In the genomic region with DNA sequence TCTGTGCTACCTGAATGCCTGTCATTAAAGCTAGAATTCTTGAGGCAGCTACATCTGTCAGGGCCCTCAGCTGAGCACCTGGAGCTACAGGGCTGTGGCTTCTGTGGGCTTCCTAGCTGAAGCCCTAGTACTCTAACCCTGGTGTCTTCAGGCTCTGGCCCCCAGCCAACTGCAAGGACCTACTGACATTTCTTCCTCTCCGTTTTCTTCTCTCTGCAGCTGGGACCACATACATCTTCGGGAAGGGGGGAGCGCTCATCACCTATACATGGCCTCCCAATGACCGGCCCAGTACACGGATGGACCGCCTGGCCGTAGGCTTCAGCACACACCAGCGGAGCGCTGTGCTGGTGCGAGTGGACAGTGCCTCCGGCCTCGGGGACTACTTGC, we compare ENCODE assay signal across 21 mouse cellular contexts. TPM values are rescaled to one million over a fixed set of nuclear protein-coding genes. Genes with fewer than 3 reads are reported as not detected.
DNase-seq lines count a peak whose midpoint lies in the region; ATAC-seq lines count a peak whose summit lies in the region.
"Had no signal": no experiment of that assay in that cellular context is flagged by ENCODE, and none has a peak within 500 bp of the region (broad histone marks: within the 10 kb centered on the region; RNA-seq: fewer than 3 reads in every experiment).

No protein-coding gene starts in this region.

- no peak for ATAC-seq in cerebellum, adult (ENCODE audit: insufficient number of reproducible peaks, low FRiP score, low TSS enrichment)
- no peak for ATAC-seq in hindbrain, embryonic 14.5 days (ENCODE audit: low FRiP score)
- ATAC-seq in hindbrain, embryonic 16.5 days, result no peak
- no peak for ATAC-seq in midbrain, embryonic 14.5 days (ENCODE audit: low FRiP score, low TSS enrichment)
- no peak for ATAC-seq in midbrain, embryonic 11.5 days (ENCODE audit: low FRiP score)

- 0 out of 2 replicates have a peak overlapping the region, but pooled peaks have one; percentile 18 for H3K9ac ChIP-seq in hindbrain, embryonic 14.5 days
- H3K9ac ChIP-seq in hindbrain, embryonic 16.5 days (ENCODE audit: low read depth, low read length), result no peak overlapping the region; the same call in 1 of the 2 replicates
- peak overlapping the region; percentile 29; the same call in 1 of the 2 replicates for H3K9ac ChIP-seq in midbrain, embryonic 14.5 days (replicated peaks; ENCODE audit: low read length)
- no peak overlapping the region for H3K9ac ChIP-seq in midbrain, embryonic 11.5 days (ENCODE audit: low read length)
- H3K9ac ChIP-seq: embryonic facial prominence, embryonic 12.5 days had no signal

- H3K4me1 ChIP-seq in hindbrain, embryonic 14.5 days (replicated peaks; ENCODE audit: control insufficient read depth, insufficient read depth, low read length), result peaks cover 55% of the 10 kb centered on the region
- peaks cover 57% of the 10 kb centered on the region for H3K4me1 ChIP-seq in hindbrain, embryonic 16.5 days (ENCODE audit: control insufficient read depth, insufficient read depth, low read depth, low read length)
- peaks cover 50% of the 10 kb centered on the region for H3K4me1 ChIP-seq in midbrain, embryonic 14.5 days (ENCODE audit: control insufficient read depth, insufficient read depth, low read length)
- H3K4me1 ChIP-seq in midbrain, embryonic 11.5 days (ENCODE audit: control insufficient read depth, insufficient read depth, low read length), result peaks cover 30% of the 10 kb centered on the region

- DNase-seq in cerebellum, adult 9-11 months, result peak; percentile 58
- no peak for DNase-seq in hindbrain, embryonic 14.5 days (ENCODE audit: low spot score)
- no peak for DNase-seq in midbrain, embryonic 14.5 days
- DNase-seq in midbrain, embryonic 11.5 days (ENCODE audit: low spot score, missing footprints), result no peak
- no peak for DNase-seq in urinary bladder, postnatal 36 days (ENCODE audit: low spot score in 2 of 2)
- no peak for DNase-seq in adrenal gland, adult 8-10 months
- DNase-seq: heart, postnatal 36 days; kidney, adult 8-10 months; lung, adult 2 months; thymus, postnatal 36 days had no signal

- H3K36me3 ChIP-seq in hindbrain, embryonic 14.5 days (replicated peaks; ENCODE audit: control insufficient read depth, insufficient read depth), result peaks cover 48% of the 10 kb centered on the region
- H3K36me3 ChIP-seq in hindbrain, embryonic 16.5 days (ENCODE audit: control insufficient read depth, insufficient read depth, low read length), result peaks cover 15% of the 10 kb centered on the region
- H3K36me3 ChIP-seq in midbrain, embryonic 14.5 days (ENCODE audit: control insufficient read depth, insufficient read depth, low read length), result peaks cover 46% of the 10 kb centered on the region
- 0 out of 2 replicates have a peak, but pooled peaks cover 4% of the 10 kb centered on the region for H3K36me3 ChIP-seq in midbrain, embryonic 11.5 days (ENCODE audit: control insufficient read depth, insufficient read depth, low read length)
- H3K36me3 ChIP-seq: embryonic facial prominence, embryonic 12.5 days; heart, embryonic 10.5 days had no signal

- H3K4me2 ChIP-seq in hindbrain, embryonic 14.5 days (replicated peaks), result peak overlapping the region; percentile 94; the same call in 1 of the 2 replicates
- no peak overlapping the region for H3K4me2 ChIP-seq in hindbrain, embryonic 16.5 days (ENCODE audit: low read length)
- H3K4me2 ChIP-seq in midbrain, embryonic 14.5 days (ENCODE audit: low read length), result peak overlapping the region; percentile 14; the same call in 1 of the 2 replicates
- H3K4me2 ChIP-seq in midbrain, embryonic 11.5 days, result no peak overlapping the region
- H3K4me2 ChIP-seq: embryonic facial prominence, embryonic 12.5 days had no signal

- H3K4me3 ChIP-seq in hindbrain, embryonic 14.5 days (replicated peaks; ENCODE audit: low read length), result no peak overlapping the region
- no peak overlapping the region for H3K4me3 ChIP-seq in hindbrain, embryonic 16.5 days (ENCODE audit: low read length)
- H3K4me3 ChIP-seq in midbrain, embryonic 14.5 days (replicated peaks; ENCODE audit: low read depth, low read length), result no peak overlapping the region
- no peak overlapping the region for H3K4me3 ChIP-seq in midbrain, embryonic 11.5 days (ENCODE audit: low read depth, low read length)
- H3K4me3 ChIP-seq: embryonic facial prominence, embryonic 12.5 days; heart, embryonic 10.5 days had no signal

- H3K27me3 ChIP-seq in hindbrain, embryonic 14.5 days (ENCODE audit: control insufficient read depth, insufficient read depth, low read length), result no peaks in the 10 kb centered on the region
- no peaks in the 10 kb centered on the region for H3K27me3 ChIP-seq in hindbrain, embryonic 16.5 days (replicated peaks; ENCODE audit: control insufficient read depth, insufficient read depth, low read length)
- H3K27me3 ChIP-seq in midbrain, embryonic 14.5 days (ENCODE audit: control insufficient read depth, insufficient read depth, low read length), result no peaks in the 10 kb centered on the region
- no peaks in the 10 kb centered on the region; the same call in none of the 2 replicates for H3K27me3 ChIP-seq in midbrain, embryonic 11.5 days (ENCODE audit: control insufficient read depth, insufficient read depth, low read length)

- H3K9me3 ChIP-seq in hindbrain, embryonic 14.5 days (ENCODE audit: control insufficient read depth, low read length), result no peaks in the 10 kb centered on the region
- no peaks in the 10 kb centered on the region for H3K9me3 ChIP-seq in hindbrain, embryonic 16.5 days (ENCODE audit: control insufficient read depth, low read length)
- no peaks in the 10 kb centered on the region for H3K9me3 ChIP-seq in midbrain, embryonic 14.5 days (ENCODE audit: control insufficient read depth, low read length)
- H3K9me3 ChIP-seq in midbrain, embryonic 11.5 days (ENCODE audit: control insufficient read depth, low read length), result no peaks in the 10 kb centered on the region
- H3K9me3 ChIP-seq: embryonic facial prominence, embryonic 12.5 days; heart, embryonic 10.5 days had no signal

- no peak overlapping the region for H3K27ac ChIP-seq in hindbrain, embryonic 14.5 days
- H3K27ac ChIP-seq in hindbrain, embryonic 16.5 days (ENCODE audit: low read depth, low read length), result no peak overlapping the region
- no peak overlapping the region for H3K27ac ChIP-seq in midbrain, embryonic 14.5 days (replicated peaks; ENCODE audit: low read depth, low read length)
- no peak overlapping the region for H3K27ac ChIP-seq in midbrain, embryonic 11.5 days (ENCODE audit: low read depth, low read length)
- H3K27ac ChIP-seq: embryonic facial prominence, embryonic 12.5 days; heart, embryonic 10.5 days; macrophage had no signal

- 85% methylated on average over 12 of the region's 12 CpGs for WGBS in hindbrain, embryonic 14.5 days
- WGBS in hindbrain, embryonic 16.5 days, result 92% methylated on average over 12 of the region's 12 CpGs
- 92% methylated on average over 12 of the region's 12 CpGs for WGBS in midbrain, embryonic 14.5 days
- WGBS in midbrain, embryonic 11.5 days, result 94% methylated on average over 12 of the region's 12 CpGs

RNA-seq across cellular contexts. Expression of a gene that starts 38.2 kb away (rescaled TPM):
- polyA plus RNA-seq in hindbrain, embryonic 14.5 days (2014; fragmentation: Nextera tagmentation; extraction: Ambion mirVana), result not detected in 2 replicates
- 0.14 TPM in 1 of 2 replicates, not detected in the other for polyA plus RNA-seq in hindbrain, embryonic 16.5 days (2015; fragmentation: Nextera tagmentation; extraction: Ambion mirVana)
- polyA plus RNA-seq in midbrain, embryonic 14.5 days (2014; fragmentation: Nextera tagmentation; extraction: Ambion mirVana), result not detected in 2 replicates
- polyA plus RNA-seq in midbrain, embryonic 11.5 days (2014; fragmentation: Nextera tagmentation; extraction: Ambion mirVana), result not detected in 2 replicates
- total RNA-seq in adrenal gland, adult 8-10 months (2022), result under 1 TPM in 1 of 4 experiments, not detected in 3; 0.31 TPM
- total RNA-seq: common myeloid progenitor, adult 5-6 weeks; gastrocnemius, postnatal 4 days; heart, postnatal 36 days; liver, adult 2 months; MEL; monocyte, adult 5-6 weeks had no signal
- polyA plus RNA-seq: embryonic facial prominence, embryonic 12.5 days; heart, embryonic 10.5 days; liver, adult 2 months; macrophage; small intestine, adult 2 months had no signal

Comparison
In these comparisons a context has a peak if more than half of its experiments do, and no peak if none do; other contexts are left out.
1. H3K4me2 ChIP-seq: peak in hindbrain, embryonic 14.5 days (single experiment) and midbrain, embryonic 14.5 days (single experiment); none in hindbrain, embryonic 16.5 days (single experiment) and midbrain, embryonic 11.5 days (single experiment).
2. H3K9ac ChIP-seq: peak in hindbrain, embryonic 14.5 days (single experiment) and midbrain, embryonic 14.5 days (single experiment); none in hindbrain, embryonic 16.5 days (single experiment) and midbrain, embryonic 11.5 days (single experiment).